Mouse (Mus musculus) gastrocnemius, postnatal 25 days (tissue): ENCODE data around the gene Impdh1. TPM values are rescaled to one million over a fixed set of nuclear protein-coding genes. Genes with fewer than 3 reads are reported as not detected.
A peak's percentile ranks its signal among the peaks of the same experiment; 100 is the strongest.
"Not testable (repeated sequence)": the region's sequence is repeated elsewhere in the genome, so short reads cannot be mapped to it uniquely, and the experiment has no call there.

Source experiments
- DNase-seq: peaks from one replicate; pipeline ENCODE4 v3.0.0; 2022
- microRNA-seq, 2 experiments: library from miRNA; unstranded; fragments of <30 nt; microRNA quantifications; one replicate each; pipeline ENCODE4 v1.2.0; 2021; ENCODE audit warnings: borderline replicate concordance in 2 of 2
- total RNA-seq, 2 experiments: library from RNA; stranded (reverse); gene quantifications; 1 replicate in 1 of 2; 2 replicates in 1 of 2; pipeline ENCODE4 v1.2.3; 2021

The Impdh1 gene
- total RNA-seq, 2 experiments from 2014 or later: 13.6 to 15.5 TPM

DNA sequence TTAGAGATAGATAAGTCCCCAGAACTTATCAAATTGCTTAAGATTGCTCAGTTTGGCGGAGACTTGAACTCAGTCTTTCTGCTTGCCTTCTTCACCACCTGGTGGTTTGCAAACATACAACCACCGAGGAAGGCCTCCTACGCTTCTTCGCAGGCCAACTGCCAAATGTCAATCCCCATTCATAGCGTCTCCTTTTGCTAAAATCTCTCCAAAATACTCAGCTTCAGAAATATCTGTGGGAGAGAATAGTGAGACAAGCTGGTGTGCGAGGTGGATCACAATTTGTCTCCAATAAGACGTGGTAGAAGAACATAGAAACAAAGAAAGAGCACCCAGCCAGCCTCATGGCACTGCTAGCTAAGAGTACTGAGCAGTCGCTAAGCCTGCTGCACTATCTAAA is 36.3 kb downstream of the Impdh1 start:
- DNase-seq: no peak

DNA sequence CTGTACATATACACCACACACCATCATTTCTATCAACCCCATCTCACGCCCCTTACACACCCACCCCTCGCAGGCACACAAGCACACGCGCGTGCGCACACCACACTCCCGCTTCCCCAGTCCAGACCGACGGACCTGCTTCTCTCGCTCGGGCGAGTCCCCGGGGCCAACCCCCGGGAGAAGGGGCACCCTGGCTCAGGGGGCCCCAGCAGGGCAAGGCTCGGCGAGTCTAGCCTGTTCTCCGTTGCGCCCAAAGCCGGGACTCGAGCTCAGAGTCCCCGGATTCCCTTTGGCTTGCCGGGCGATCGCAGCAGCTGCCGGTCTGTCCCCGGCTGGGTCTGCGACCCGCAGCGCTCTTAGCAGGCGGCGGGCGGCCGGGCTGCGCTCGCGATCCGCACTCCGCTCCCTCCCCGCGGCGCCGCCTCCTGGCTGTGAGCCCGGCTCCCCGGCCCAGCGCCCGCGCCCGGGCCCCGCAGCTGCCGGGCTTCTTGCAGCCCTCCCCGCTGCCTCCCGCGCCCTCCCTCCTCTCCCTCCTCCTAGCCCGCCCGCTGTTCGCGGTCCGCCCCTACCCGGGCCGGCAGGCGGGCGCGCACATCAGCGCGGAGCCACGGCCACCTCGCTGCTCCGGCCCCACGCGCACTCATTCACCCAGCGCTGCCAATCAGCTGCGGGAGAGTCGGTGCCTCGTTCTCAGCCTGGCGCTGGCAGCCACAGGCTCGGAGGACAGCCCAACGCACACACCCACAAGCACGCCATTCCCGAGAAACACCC is 37.1 kb downstream of the Impdh1 start, which contains the start of gene Prrt4:
Gene Prrt4 (minus strand): TSS at position 697 of the 771 bp plus-strand sequence.
- DNase-seq: peak; percentile 66

- no peak for DNase-seq
These were observed 38.0 kb downstream of the Impdh1 start for GRCm38 (mm10) chr6:29177901-29178879.

GRCm38 (mm10) chr6:29175113-29175512 is 41.1 kb downstream of the Impdh1 start:
- no peak for DNase-seq

GRCm38 (mm10) chr6:29174368-29174767 is 41.8 kb downstream of the Impdh1 start:
- no peak for DNase-seq

- peak; percentile 65 for DNase-seq
These were observed 45.2 kb downstream of the Impdh1 start for GRCm38 (mm10) chr6:29170952-29171388.

- no peak for DNase-seq
These were observed 45.9 kb downstream of the Impdh1 start for GRCm38 (mm10) chr6:29170063-29170921.

GRCm38 (mm10) chr6:29169675-29170062 is 46.5 kb downstream of the Impdh1 start:
- DNase-seq: no peak

GRCm38 (mm10) chr6:29168871-29169270 is 47.3 kb downstream of the Impdh1 start:
- DNase-seq: no peak

GRCm38 (mm10) chr6:29166196-29166595 is 50.0 kb downstream of the Impdh1 start:
- DNase-seq: no peak

GRCm38 (mm10) chr6:29164314-29165244 is 51.6 kb downstream of the Impdh1 start, which contains the start of gene Rbm28:
TSS of gene Rbm28 (minus strand) at chr6:29165006.
- peak; percentile 83 for DNase-seq

- not testable (repeated sequence) for DNase-seq
These were observed 54.9 kb downstream of the Impdh1 start for GRCm38 (mm10) chr6:29161291-29161690.

DNA sequence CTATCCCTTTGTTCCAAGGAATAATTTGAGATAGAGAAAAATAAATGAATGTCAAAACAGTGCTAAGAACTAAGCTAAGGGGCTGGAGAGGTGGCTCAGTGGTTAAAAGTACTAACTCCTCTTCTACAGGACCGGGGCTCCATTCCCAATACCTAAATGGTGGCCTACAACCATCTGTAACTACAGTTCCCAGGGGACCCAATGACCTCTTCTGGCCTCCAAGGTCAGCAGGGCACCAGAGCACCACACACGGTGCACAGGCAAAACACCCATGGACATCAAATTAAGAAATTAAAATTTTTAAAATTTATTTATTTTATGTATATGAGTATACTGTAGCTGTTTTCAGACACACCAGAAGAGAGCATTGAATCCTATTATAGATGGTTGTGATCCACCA is 55.4 kb downstream of the Impdh1 start:
- no peak for DNase-seq

DNA sequence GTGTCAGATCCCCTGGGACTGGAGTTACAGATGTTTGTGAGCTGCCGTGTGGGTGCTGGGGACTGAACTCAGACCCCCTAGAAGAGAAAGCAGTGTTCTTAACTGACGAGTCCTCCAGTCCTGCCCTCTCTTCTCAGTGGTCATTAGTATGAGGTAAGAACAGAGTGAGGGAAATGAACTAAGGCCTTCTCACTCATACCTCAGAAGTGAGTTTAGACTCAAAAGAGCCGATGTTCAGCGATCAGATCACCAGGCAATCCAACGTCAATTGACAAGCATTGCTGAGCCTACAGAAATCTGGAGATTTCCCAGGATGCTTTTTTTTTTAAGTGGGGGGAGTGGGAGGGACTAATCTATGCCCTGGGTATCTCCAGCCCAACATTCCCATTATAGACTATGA is 59.8 kb downstream of the Impdh1 start:
- DNase-seq: no peak

Small RNAs within 50 kb of the gene (microRNA-seq; reads per million reads assigned to microRNA genes)
- gene Gm24303: 0 reads per million in 2 experiments

Other genes with a start within 250 kb of the Impdh1 start
- gene Lep, start 156.1 kb downstream of the Impdh1 start, total RNA-seq: 10 to 100 TPM in 1 of 2 experiments, under 1 TPM in 1; 0.26 to 16.0 TPM
- 10 to 100 TPM; 13.7 to 14.1 TPM for gene Rbm28, start 51.4 kb downstream of the Impdh1 start, total RNA-seq
- gene Prrt4, start 36.8 kb downstream of the Impdh1 start, total RNA-seq: 1 to 10 TPM in 1 of 2 experiments, under 1 TPM in 1; 0.97 to 1.1 TPM
- gene Hilpda, start 56.1 kb upstream of the Impdh1 start, total RNA-seq: 1 to 10 TPM; 3.5 to 4.2 TPM
- not detected for gene Fam71f2, start 63.2 kb upstream of the Impdh1 start, total RNA-seq
- gene Fam71f1, start 102.8 kb upstream of the Impdh1 start, total RNA-seq: not detected
- gene Calu, start 131.7 kb upstream of the Impdh1 start, total RNA-seq: 100 to 1,000 TPM in 1 of 2 experiments, 10 to 100 TPM in 1; 99.7 to 108 TPM
- under 1 TPM; 0.13 to 0.32 TPM for gene Opn1sw, start 172.1 kb upstream of the Impdh1 start, total RNA-seq
- 10 to 100 TPM in 1 of 2 experiments, 1 to 10 TPM in 1; 8.0 to 14.1 TPM for gene Ccdc136, start 179.9 kb upstream of the Impdh1 start, total RNA-seq
- 100 to 1,000 TPM; 420 to 954 TPM for gene Flnc, start 216.9 kb upstream of the Impdh1 start, total RNA-seq